Mouse (Mus musculus) myocyte (in vitro differentiated cells): ENCODE results near the gene Nsmce1. TPM values are rescaled to one million over a fixed set of nuclear protein-coding genes. Genes with fewer than 3 reads are reported as not detected.

Source experiments
- H3K27me3 ChIP-seq: one replicate; pipeline ENCODE4 v1.6.1; 2011; ENCODE audit not compliant: control insufficient read depth, insufficient read depth, insufficient read length
- H3K36me3 ChIP-seq: one replicate; pipeline ENCODE4 v1.6.1; 2011; ENCODE audit not compliant: control insufficient read depth, insufficient read depth
- H3K4me2 ChIP-seq: one replicate; pipeline ENCODE4 v1.6.1; 2011; ENCODE audit warnings: low read depth, control low read depth
- H3K4me3 ChIP-seq: one replicate; pipeline ENCODE4 v1.5.1; 2011; ENCODE audit warnings: mild to moderate bottlenecking, control low read depth, moderate library complexity
- H3K79me2 ChIP-seq: one replicate; pipeline ENCODE4 v1.6.1; 2011; ENCODE audit not compliant: control insufficient read depth, insufficient read depth
- H3ac ChIP-seq: one replicate; pipeline ENCODE4 v1.6.1; 2011; ENCODE audit not compliant: control insufficient read depth, insufficient read length
- CEBPB ChIP-seq: IDR thresholded peaks from 2 replicates; pipeline ENCODE4 v1.6.1; 2011; ENCODE audit warnings: mild to moderate bottlenecking, moderate library complexity; ENCODE audit not compliant: poor library complexity, insufficient read depth, severe bottlenecking
- E2F4 ChIP-seq: IDR thresholded peaks from one replicate; pipeline ENCODE4 v1.6.1; 2011; ENCODE audit warnings: mild to moderate bottlenecking, control low read depth, moderate library complexity; ENCODE audit not compliant: insufficient read depth
- MAX ChIP-seq: IDR thresholded peaks from one replicate; pipeline ENCODE4 v1.6.1; 2011; ENCODE audit warnings: low read depth, mild to moderate bottlenecking, control low read depth
- MYOD1 ChIP-seq, 3 experiments: IDR thresholded peaks; one replicate each; pipeline ENCODE4 v1.6.1; 2011; ENCODE audit warnings: control low read depth in 2 of 3, low read depth in 2 of 3, mild to moderate bottlenecking in 2 of 3, moderate library complexity in 1 of 3; ENCODE audit not compliant: insufficient read length in 2 of 3, control insufficient read depth in 1 of 3
- MYOG ChIP-seq, 3 experiments: IDR thresholded peaks; one replicate each; pipeline ENCODE4 v1.6.1; 2011; ENCODE audit warnings: control low read depth in 2 of 3, low read depth in 2 of 3, mild to moderate bottlenecking in 2 of 3; ENCODE audit not compliant: insufficient read length in 2 of 3, control insufficient read depth in 1 of 3, insufficient read depth in 1 of 3
- POLR2A ChIP-seq: IDR thresholded peaks from one replicate; pipeline ENCODE4 v1.6.1; 2011; ENCODE audit warnings: low read depth, mild to moderate bottlenecking, control low read depth, moderate library complexity; ENCODE audit not compliant: insufficient read length
- POLR2AphosphoS2 ChIP-seq: IDR thresholded peaks from one replicate; pipeline ENCODE4 v1.6.1; 2011; ENCODE audit warnings: low read depth, control low read depth; ENCODE audit not compliant: insufficient read length
- REST ChIP-seq: IDR thresholded peaks from one replicate; pipeline ENCODE4 v1.6.1; 2011; ENCODE audit warnings: mild to moderate bottlenecking, control low read depth, moderate library complexity; ENCODE audit not compliant: insufficient read depth, insufficient read length
- SRF ChIP-seq: IDR thresholded peaks from one replicate; pipeline ENCODE4 v1.6.1; 2011; ENCODE audit warnings: low read depth; ENCODE audit not compliant: control insufficient read depth, insufficient read length
- TCF12 ChIP-seq: IDR thresholded peaks from one replicate; pipeline ENCODE4 v1.6.1; 2011; ENCODE audit warnings: mild to moderate bottlenecking, control low read depth; ENCODE audit not compliant: poor library complexity, insufficient read depth, severe bottlenecking
- TCF3 ChIP-seq: IDR thresholded peaks from one replicate; pipeline ENCODE4 v1.6.1; 2011; ENCODE audit warnings: low read depth, control low read depth; ENCODE audit not compliant: insufficient read length
- USF1 ChIP-seq: IDR thresholded peaks from one replicate; pipeline ENCODE4 v1.6.1; 2011; ENCODE audit warnings: low read depth, mild to moderate bottlenecking, control low read depth, moderate library complexity
- polyA plus RNA-seq: library from polyadenylated mRNA; unstranded; fragments of >200 nt; fragmentation: generic; extraction: Trizol; gene quantifications from one replicate; pipeline ENCODE4 v1.2.1, GENCODE M21; 2012; ENCODE audit warnings: missing spikeins

Gene Nsmce1
- polyA plus RNA-seq, 1 experiment, result 78.3 TPM

DNA sequence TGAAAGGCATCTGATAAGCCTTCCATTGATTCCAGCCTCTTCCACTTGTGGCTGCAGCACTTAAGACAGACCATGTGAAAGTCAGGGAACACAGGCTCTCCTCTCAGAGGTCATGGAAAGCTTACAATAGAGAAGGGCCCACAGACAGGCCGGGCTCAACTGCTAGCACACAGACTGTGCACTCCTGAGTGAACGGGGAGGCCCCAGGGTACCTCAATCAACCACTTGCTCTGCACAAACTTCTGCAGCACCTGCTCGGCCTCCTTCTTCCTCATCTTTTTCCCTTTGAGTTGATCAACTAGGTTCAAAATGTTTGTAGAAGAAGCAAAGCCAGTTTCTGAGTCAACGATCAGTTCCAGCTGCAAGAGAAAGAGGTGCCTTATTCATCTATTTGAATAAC, 20.5 kb downstream of the Nsmce1 start:
- no peaks in the 10 kb centered on the region for H3K79me2 ChIP-seq
- TF ChIP-seq E2F4 (no peak), REST (no peak), MYOG (IDR thresholded peaks at IDR 0.05; ENCODE audit: control insufficient read depth in 1 of 3, insufficient read depth in 1 of 3, insufficient read length in 2 of 3, low read depth in 2 of 3) (no peak), POLR2A (no peak), TCF12 (no peak), CEBPB (no peak), POLR2AphosphoS2 (no peak), MAX (no peak), SRF (no peak), TCF3 (no peak), MYOD1 (IDR thresholded peaks at IDR 0.05; ENCODE audit: control insufficient read depth in 1 of 3, insufficient read length in 2 of 3, low read depth in 2 of 3) (no peak), USF1 (no peak)
- no peak overlapping the region for H3K4me3 ChIP-seq
- H3K36me3 ChIP-seq, result peaks cover 5% of the 10 kb centered on the region
- no peak overlapping the region for H3ac ChIP-seq
- no peak overlapping the region for H3K4me2 ChIP-seq
- no peaks in the 10 kb centered on the region for H3K27me3 ChIP-seq

DNA sequence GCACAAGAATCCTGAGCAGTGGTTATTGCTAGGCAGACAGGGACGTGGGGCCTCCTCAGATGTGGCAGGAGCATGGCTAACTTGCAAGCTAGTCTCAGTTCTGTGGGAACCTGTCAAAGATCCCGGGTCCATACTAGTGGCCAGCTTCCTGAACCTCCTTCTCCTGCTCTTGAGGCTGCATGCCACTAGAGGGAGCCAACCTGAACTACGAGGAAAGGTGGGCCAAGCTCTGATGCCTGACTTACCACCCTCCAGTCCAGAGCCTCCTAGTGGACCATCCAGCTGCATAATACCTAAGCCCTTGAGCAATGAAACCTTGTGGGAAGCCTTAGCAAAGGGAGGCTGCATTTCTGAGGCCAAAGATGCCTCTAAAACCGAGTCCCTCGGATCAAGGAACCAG, 21.5 kb downstream of the Nsmce1 start:
- Histone ChIP-seq H3K36me3 (peaks cover 5% of the 10 kb centered on the region), H3K79me2 (no peaks in the 10 kb centered on the region), H3K4me2 (no peak overlapping the region), H3ac (no peak overlapping the region), H3K27me3 (no peaks in the 10 kb centered on the region), H3K4me3 (no peak overlapping the region)
- TF ChIP-seq REST, result no peak
- no peak for TF ChIP-seq E2F4

GRCm38 (mm10) chr7:125462200-125462599, 29.2 kb downstream of the Nsmce1 start:
- Histone ChIP-seq H3ac (no peak overlapping the region), H3K27me3 (no peaks in the 10 kb centered on the region), H3K79me2 (no peaks in the 10 kb centered on the region), H3K4me3 (no peak overlapping the region), H3K4me2 (no peak overlapping the region), H3K36me3 (no peaks in the 10 kb centered on the region)
- no peak for TF ChIP-seq USF1
- TF ChIP-seq MYOD1 (IDR thresholded peaks at IDR 0.05; ENCODE audit: control insufficient read depth in 1 of 3, insufficient read length in 2 of 3, low read depth in 2 of 3), result no peak
- no peak for TF ChIP-seq E2F4
- no peak for TF ChIP-seq MAX
- no peak for TF ChIP-seq TCF3
- TF ChIP-seq POLR2AphosphoS2, result no peak
- TF ChIP-seq SRF, result no peak
- no peak for TF ChIP-seq TCF12
- TF ChIP-seq POLR2A, result no peak
- TF ChIP-seq MYOG (IDR thresholded peaks at IDR 0.05; ENCODE audit: control insufficient read depth in 1 of 3, insufficient read depth in 1 of 3, insufficient read length in 2 of 3, low read depth in 2 of 3), result no peak
- no peak for TF ChIP-seq CEBPB
- no peak for TF ChIP-seq REST

- Histone ChIP-seq H3ac (no peak overlapping the region), H3K27me3 (no peaks in the 10 kb centered on the region), H3K4me3 (no peak overlapping the region), H3K4me2 (no peak overlapping the region), H3K36me3 (no peaks in the 10 kb centered on the region), H3K79me2 (no peaks in the 10 kb centered on the region)
- TF ChIP-seq SRF (no peak), CEBPB (no peak), TCF3 (no peak), USF1 (no peak), MYOG (IDR thresholded peaks at IDR 0.05; ENCODE audit: control insufficient read depth in 1 of 3, insufficient read depth in 1 of 3, insufficient read length in 2 of 3, low read depth in 2 of 3) (no peak), POLR2A (no peak), E2F4 (no peak), REST (no peak), TCF12 (no peak), MAX (no peak), MYOD1 (IDR thresholded peaks at IDR 0.05; ENCODE audit: control insufficient read depth in 1 of 3, insufficient read length in 2 of 3, low read depth in 2 of 3) (no peak), POLR2AphosphoS2 (no peak)
Measured at GRCm38 (mm10) chr7:125453671-125454070, 37.7 kb downstream of the Nsmce1 start.

DNA sequence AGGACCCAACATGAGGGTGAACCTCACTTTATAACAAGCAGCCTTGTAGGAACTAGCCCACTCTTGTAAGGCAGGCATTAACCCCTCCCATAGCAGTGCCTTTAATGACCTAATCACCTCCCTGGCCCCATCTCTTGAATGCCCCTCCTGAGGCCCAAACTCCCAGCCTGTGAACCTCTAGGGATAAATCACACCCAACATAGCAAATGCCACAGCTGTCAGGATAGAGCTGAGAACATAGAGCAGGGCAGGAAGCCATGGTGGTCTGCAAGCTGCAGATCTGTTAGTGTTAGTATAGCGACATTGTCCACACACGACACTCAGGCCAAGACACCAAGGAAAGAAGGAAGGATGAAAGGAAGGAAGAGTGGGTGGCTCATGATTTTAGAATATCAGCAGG, 40.3 kb downstream of the Nsmce1 start:
- H3ac ChIP-seq, result no peak overlapping the region
- H3K36me3 ChIP-seq, result no peaks in the 10 kb centered on the region
- H3K79me2 ChIP-seq, result no peaks in the 10 kb centered on the region
- H3K27me3 ChIP-seq, result no peaks in the 10 kb centered on the region
- TF ChIP-seq MYOD1 (IDR thresholded peaks at IDR 0.05; ENCODE audit: control insufficient read depth in 1 of 3, insufficient read length in 2 of 3, low read depth in 2 of 3), result no peak
- TF ChIP-seq CEBPB, result no peak
- no peak for TF ChIP-seq TCF3
- TF ChIP-seq MYOG (IDR thresholded peaks at IDR 0.05; ENCODE audit: control insufficient read depth in 1 of 3, insufficient read depth in 1 of 3, insufficient read length in 2 of 3, low read depth in 2 of 3), result no peak
- no peak for TF ChIP-seq POLR2A
- no peak for TF ChIP-seq USF1
- TF ChIP-seq E2F4, result no peak
- no peak for TF ChIP-seq POLR2AphosphoS2
- TF ChIP-seq TCF12, result no peak
- no peak for TF ChIP-seq SRF
- no peak for TF ChIP-seq REST
- no peak for TF ChIP-seq MAX
- H3K4me2 ChIP-seq, result no peak overlapping the region
- no peak overlapping the region for H3K4me3 ChIP-seq
